Mouse (Mus musculus): ENCODE data around the gene Gm9573. TPM values are rescaled to one million over a fixed set of nuclear protein-coding genes. Genes with fewer than 3 reads are reported as not detected.
A peak's percentile ranks its signal among the peaks of the same experiment; 100 is the strongest.

Gm9573 gene
- polyA plus RNA-seq, 1 experiment from 2014 or later: not detected

GRCm38 (mm10) chr17:35569091-35569944 lies 57.1 kb downstream of the Gm9573 start:
- H3K27ac ChIP-seq (ENCODE audit: low read depth, low read length): no peak overlapping the region
- DNase-seq (ENCODE audit: low spot score) (no peak), ATAC-seq (replicated peaks; ENCODE audit: low FRiP score) (no peak)
- H3K27me3 ChIP-seq (replicated peaks; ENCODE audit: control insufficient read depth, insufficient read depth, low read length): peaks cover 30% of the 10 kb centered on the region
- 3% methylated on average over 28 of the region's 28 CpGs for WGBS
- no peaks in the 10 kb centered on the region for H3K9me3 ChIP-seq (ENCODE audit: control insufficient read depth, low read length)
- 0 out of 2 replicates have a peak overlapping the region, but pooled peaks have one; percentile 15 for H3K4me3 ChIP-seq (ENCODE audit: low read depth, low read length)
- H3K36me3 ChIP-seq (ENCODE audit: control insufficient read depth, insufficient read depth, low read length): no peaks in the 10 kb centered on the region
- peak overlapping the region; percentile 47 for H3K4me2 ChIP-seq
- no peak overlapping the region for H3K9ac ChIP-seq (ENCODE audit: low read depth, low read length)
- no peaks in the 10 kb centered on the region for H3K4me1 ChIP-seq (replicated peaks; ENCODE audit: control insufficient read depth, insufficient read depth, low read length)

Other genes starting within 250 kb of the Gm9573 start
- gene H2-Q4, start 247.0 kb downstream of the Gm9573 start, polyA plus RNA-seq (2014; fragmentation: Nextera tagmentation; extraction: Ambion mirVana): 1.8 and 2.0 TPM in 2 replicates
- 15.2 and 16.4 TPM in 2 replicates for gene H2-Q6, start 201.8 kb downstream of the Gm9573 start, polyA plus RNA-seq (2014; fragmentation: Nextera tagmentation; extraction: Ambion mirVana)
- gene H2-Q7, start 187.5 kb downstream of the Gm9573 start, polyA plus RNA-seq (2014; fragmentation: Nextera tagmentation; extraction: Ambion mirVana): 29.9 and 30.8 TPM in 2 replicates
- 72.3 and 73.7 TPM in 2 replicates for gene H2-Q10, start 156.5 kb downstream of the Gm9573 start, polyA plus RNA-seq (2014; fragmentation: Nextera tagmentation; extraction: Ambion mirVana)
- gene Pou5f1, start 120.6 kb downstream of the Gm9573 start, polyA plus RNA-seq (2014; fragmentation: Nextera tagmentation; extraction: Ambion mirVana): not detected in 2 replicates
- gene Tcf19, start 109.8 kb downstream of the Gm9573 start, polyA plus RNA-seq (2014; fragmentation: Nextera tagmentation; extraction: Ambion mirVana): 37.3 and 41.2 TPM in 2 replicates
- 13.4 and 14.2 TPM in 2 replicates for gene Cchcr1, start 109.5 kb downstream of the Gm9573 start, polyA plus RNA-seq (2014; fragmentation: Nextera tagmentation; extraction: Ambion mirVana)
- gene Psors1c2, start 93.4 kb downstream of the Gm9573 start, polyA plus RNA-seq (2014; fragmentation: Nextera tagmentation; extraction: Ambion mirVana): 0.69 TPM in 1 of 2 replicates, not detected in the other
- 0.17 TPM in 1 of 2 replicates, not detected in the other for gene Cdsn, start 74.5 kb downstream of the Gm9573 start, polyA plus RNA-seq (2014; fragmentation: Nextera tagmentation; extraction: Ambion mirVana)
- gene 2300002M23Rik, start 59.2 kb downstream of the Gm9573 start, polyA plus RNA-seq (2014; fragmentation: Nextera tagmentation; extraction: Ambion mirVana): not detected in 2 replicates
- gene Sfta2, start 25.1 kb downstream of the Gm9573 start, polyA plus RNA-seq (2014; fragmentation: Nextera tagmentation; extraction: Ambion mirVana): 0.32 TPM in 1 of 2 replicates, not detected in the other
- 0.09 and 0.18 TPM in 2 replicates for gene Mucl3, start 17.1 kb upstream of the Gm9573 start, polyA plus RNA-seq (2014; fragmentation: Nextera tagmentation; extraction: Ambion mirVana)
- 18.8 and 20.6 TPM in 2 replicates for gene Vars2, start 41.0 kb upstream of the Gm9573 start, polyA plus RNA-seq (2014; fragmentation: Nextera tagmentation; extraction: Ambion mirVana)
- gene Gtf2h4, start 47.1 kb upstream of the Gm9573 start, polyA plus RNA-seq (2014; fragmentation: Nextera tagmentation; extraction: Ambion mirVana): 55.3 and 58.6 TPM in 2 replicates
- gene Ddr1, start 78.0 kb upstream of the Gm9573 start, polyA plus RNA-seq (2014; fragmentation: Nextera tagmentation; extraction: Ambion mirVana): 13.2 and 15.9 TPM in 2 replicates
- 9.4 and 9.9 TPM in 2 replicates for gene Ier3, start 195.0 kb upstream of the Gm9573 start, polyA plus RNA-seq (2014; fragmentation: Nextera tagmentation; extraction: Ambion mirVana)
- gene Flot1, start 196.6 kb upstream of the Gm9573 start, polyA plus RNA-seq (2014; fragmentation: Nextera tagmentation; extraction: Ambion mirVana): 59.3 and 67.8 TPM in 2 replicates
- gene Tubb5, start 211.7 kb upstream of the Gm9573 start, polyA plus RNA-seq (2014; fragmentation: Nextera tagmentation; extraction: Ambion mirVana): 843 and 854 TPM in 2 replicates
- gene Mdc1, start 214.9 kb upstream of the Gm9573 start, polyA plus RNA-seq (2014; fragmentation: Nextera tagmentation; extraction: Ambion mirVana): 19.6 and 23.3 TPM in 2 replicates
- gene Nrm, start 234.7 kb upstream of the Gm9573 start, polyA plus RNA-seq (2014; fragmentation: Nextera tagmentation; extraction: Ambion mirVana): 40.9 and 45.4 TPM in 2 replicates
- gene Ppp1r18, start 239.0 kb upstream of the Gm9573 start, polyA plus RNA-seq (2014; fragmentation: Nextera tagmentation; extraction: Ambion mirVana): 22.0 and 23.1 TPM in 2 replicates